Mouse (Mus musculus) myocyte (in vitro differentiated cells): ENCODE results near the gene Dusp13.

Experiments
- POLR2A ChIP-seq: IDR thresholded peaks from one replicate; pipeline ENCODE4 v1.6.1; 2011; ENCODE audit warnings: low read depth, mild to moderate bottlenecking, control low read depth, moderate library complexity; ENCODE audit not compliant: insufficient read length
- POLR2AphosphoS2 ChIP-seq: IDR thresholded peaks from one replicate; pipeline ENCODE4 v1.6.1; 2011; ENCODE audit warnings: low read depth, control low read depth; ENCODE audit not compliant: insufficient read length
- SRF ChIP-seq: IDR thresholded peaks from one replicate; pipeline ENCODE4 v1.6.1; 2011; ENCODE audit warnings: low read depth; ENCODE audit not compliant: control insufficient read depth, insufficient read length
- TCF12 ChIP-seq: IDR thresholded peaks from one replicate; pipeline ENCODE4 v1.6.1; 2011; ENCODE audit warnings: mild to moderate bottlenecking, control low read depth; ENCODE audit not compliant: poor library complexity, insufficient read depth, severe bottlenecking

DNA sequence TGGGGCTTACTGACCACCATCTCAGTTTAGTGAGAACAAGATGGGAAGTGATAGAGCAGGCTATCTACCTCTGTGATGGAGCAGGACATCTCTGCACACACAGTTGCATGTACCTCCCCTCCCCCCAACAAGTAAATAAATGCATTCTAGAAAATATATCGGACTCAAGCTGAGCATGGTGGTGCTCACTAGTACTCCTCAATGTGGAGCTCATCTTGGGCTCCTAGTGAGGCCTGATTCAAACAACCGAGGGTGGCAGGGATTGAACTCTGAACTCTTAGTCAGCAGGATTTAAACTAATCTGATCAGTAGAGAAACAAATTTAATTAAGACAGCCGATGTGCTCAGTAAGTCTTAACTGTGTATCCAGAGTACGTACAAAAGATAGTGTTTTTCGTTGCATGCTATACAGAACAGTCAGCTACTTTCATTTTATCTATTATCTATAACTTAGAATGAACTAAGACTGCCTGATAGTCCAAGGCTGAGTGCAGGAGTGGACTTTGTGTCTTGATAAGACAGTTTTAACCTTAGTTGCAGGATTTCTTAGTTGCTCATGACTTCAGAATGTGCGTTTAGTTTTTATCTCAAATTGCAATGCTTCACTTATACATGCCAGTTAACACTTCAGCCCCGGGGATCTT is 14.9 kb upstream of the Dusp13 start:
- no peak for TF ChIP-seq POLR2A
- no peak for TF ChIP-seq SRF
- no peak for TF ChIP-seq POLR2AphosphoS2
- TF ChIP-seq TCF12: no peak
